Mouse (Mus musculus): ENCODE measurements around the gene Gm17416.

Gm17416 gene

GRCm38 (mm10) chr2:152569038-152569437 lies at the start of gene Gm17416:
TSS of gene Gm17416 (plus strand) at chr2:152569338.
- DNase-seq = no peak

- DNase-seq = no peak
These were observed 29.0 kb upstream of the Gm17416 start, which contains the start of gene Defb29 for GRCm38 (mm10) chr2:152539944-152540710. TSS of gene Defb29 (minus strand) at chr2:152540098.

GRCm38 (mm10) chr2:152541979-152542378 lies 27.2 kb upstream of the Gm17416 start:
- peak; percentile 4 for DNase-seq

GRCm38 (mm10) chr2:152542897-152543296 lies 26.2 kb upstream of the Gm17416 start:
- DNase-seq = no peak

GRCm38 (mm10) chr2:152543478-152543877 lies 25.7 kb upstream of the Gm17416 start:
- DNase-seq = peak; percentile 3

- peak; percentile 27 for DNase-seq
These were observed 24.4 kb upstream of the Gm17416 start for GRCm38 (mm10) chr2:152544691-152545090.

- no peak for DNase-seq
These were observed 21.0 kb upstream of the Gm17416 start for GRCm38 (mm10) chr2:152548124-152548523.

- DNase-seq = peak; percentile 50
These were observed 15.2 kb upstream of the Gm17416 start for GRCm38 (mm10) chr2:152553774-152554423.

GRCm38 (mm10) chr2:152556655-152557054 lies 12.5 kb upstream of the Gm17416 start:
- no peak for DNase-seq

- no peak for DNase-seq
These were observed 743 bp downstream of the Gm17416 start for GRCm38 (mm10) chr2:152569881-152570280.

GRCm38 (mm10) chr2:152570313-152570712 lies 1.2 kb downstream of the Gm17416 start:
- no peak for DNase-seq

GRCm38 (mm10) chr2:152572114-152572794 lies 3.1 kb downstream of the Gm17416 start, which contains the start of gene Defb21:
TSS of gene Defb21 (plus strand) at chr2:152572744.
- no peak for DNase-seq

- DNase-seq = no peak
These were observed 4.3 kb downstream of the Gm17416 start for GRCm38 (mm10) chr2:152573484-152573883.

- DNase-seq = no peak
These were observed 11.0 kb downstream of the Gm17416 start, which contains the start of gene Defb19 for GRCm38 (mm10) chr2:152580107-152580506. TSS of gene Defb19 (minus strand) at chr2:152580312.

GRCm38 (mm10) chr2:152580612-152581011 lies 11.5 kb downstream of the Gm17416 start:
- no peak for DNase-seq

GRCm38 (mm10) chr2:152586926-152587560 lies 17.9 kb downstream of the Gm17416 start:
- peak; percentile 13 for DNase-seq

- DNase-seq = no peak
These were observed 19.3 kb downstream of the Gm17416 start for GRCm38 (mm10) chr2:152588450-152588849.

- DNase-seq = no peak
These were observed 19.9 kb downstream of the Gm17416 start for GRCm38 (mm10) chr2:152589021-152589420.

GRCm38 (mm10) chr2:152599299-152599698 lies 30.2 kb downstream of the Gm17416 start, which contains the start of gene Defb45:
TSS of gene Defb45 (minus strand) at chr2:152599399.
- no peak for DNase-seq

GRCm38 (mm10) chr2:152600076-152600475 lies 30.9 kb downstream of the Gm17416 start:
- DNase-seq = no peak

- DNase-seq = no peak
These were observed 32.3 kb downstream of the Gm17416 start for GRCm38 (mm10) chr2:152601275-152601960.

GRCm38 (mm10) chr2:152604057-152604456 lies 34.9 kb downstream of the Gm17416 start, which contains the start of gene Defb36:
TSS of gene Defb36 (plus strand) at chr2:152604327.
- peak; percentile 49 for DNase-seq
